Mouse (Mus musculus) CH12.LX (cell line): ENCODE data around the gene Idh2. TPM values are rescaled to one million over a fixed set of nuclear protein-coding genes. Genes with fewer than 3 reads are reported as not detected.

ENCODE experiments used
- DNase-seq: peaks from one replicate; pipeline ENCODE4 v3.0.0-alpha.2; 2013; ENCODE audit errors: extremely low read depth
- H3K27ac ChIP-seq: 2 replicates; pipeline ENCODE4 v1.5.1; 2012; ENCODE audit warnings: low read depth, mild to moderate bottlenecking, control low read depth, moderate library complexity; ENCODE audit not compliant: insufficient read depth
- H3K27me3 ChIP-seq: replicated peaks from 2 replicates; pipeline ENCODE3; 2012; ENCODE audit warnings: inconsistent platforms
- H3K36me3 ChIP-seq, 2 experiments: replicated peaks in 1 of 2; 2 replicates each; pipeline versions ENCODE3 to v1.6.1; 2012; ENCODE audit warnings: inconsistent platforms in 1 of 2, low read length in 1 of 2, mild to moderate bottlenecking in 1 of 2, mixed read lengths in 1 of 2, moderate library complexity in 1 of 2; ENCODE audit not compliant: control insufficient read depth in 1 of 2, insufficient read depth in 1 of 2
- H3K4me1 ChIP-seq, 2 experiments: 2 replicates each; pipeline ENCODE4 v1.6.1; 2012; ENCODE audit warnings: inconsistent platforms in 1 of 2, moderate library complexity in 1 of 2; ENCODE audit not compliant: insufficient read depth in 2 of 2, control insufficient read depth in 1 of 2
- H3K4me2 ChIP-seq: 2 replicates; pipeline ENCODE4 v1.6.1; 2012; ENCODE audit warnings: low read depth, mild to moderate bottlenecking, control low read depth; ENCODE audit not compliant: poor library complexity, insufficient read depth, severe bottlenecking
- H3K4me3 ChIP-seq, 3 experiments: fragments of 150-350 bp in 1 of 3; sonication (generic) in 1 of 3; replicated peaks in 1 of 3; 2 replicates each; pipeline versions ENCODE3 to v1.5.1; 2011 to 2012; ENCODE audit warnings: low read depth in 2 of 3, low read length in 2 of 3, mild to moderate bottlenecking in 2 of 3, moderate library complexity in 2 of 3, control low read depth in 1 of 3, improper control_type of control experiment in 1 of 3, inconsistent platforms in 1 of 3, mixed read lengths in 1 of 3; ENCODE audit not compliant: poor library complexity in 1 of 3
- H3K79me2 ChIP-seq: replicated peaks from 2 replicates; pipeline ENCODE4 v1.6.1; 2012; ENCODE audit warnings: mild to moderate bottlenecking, moderate library complexity; ENCODE audit not compliant: control insufficient read depth, poor library complexity, insufficient read depth, severe bottlenecking; ENCODE audit errors: extremely low read depth
- H3K9ac ChIP-seq: 2 replicates; pipeline ENCODE4 v1.6.1; 2012; ENCODE audit warnings: low read depth, mild to moderate bottlenecking, control low read depth, moderate library complexity; ENCODE audit not compliant: insufficient read depth
- H3K9me3 ChIP-seq: replicated peaks from 2 replicates; pipeline ENCODE3; 2012; ENCODE audit warnings: low read length, inconsistent platforms, mixed read lengths
- BHLHE40 ChIP-seq: IDR thresholded peaks from 2 replicates; pipeline ENCODE4 v1.6.1; 2011; ENCODE audit warnings: mild to moderate bottlenecking, low read depth, low read length, improper control_type of control experiment
- CHD1 ChIP-seq: IDR thresholded peaks from 2 replicates; pipeline ENCODE4 v1.6.1; 2012; ENCODE audit warnings: low read depth, low read length, improper control_type of control experiment, inconsistent platforms
- CTCF ChIP-seq, 2 experiments: IDR thresholded peaks in 1 of 2; conservative IDR thresholded peaks in 1 of 2; 2 replicates each; pipeline ENCODE4 v1.5.1; 2011 to 2012; ENCODE audit warnings: low read depth in 2 of 2, low read length in 2 of 2, improper control_type of control experiment in 1 of 2, inconsistent platforms in 1 of 2, mild to moderate bottlenecking in 1 of 2, moderate library complexity in 1 of 2
- ELF1 ChIP-seq: IDR thresholded peaks from 2 replicates; pipeline ENCODE4 v1.6.1; 2014; ENCODE audit warnings: low read depth, mild to moderate bottlenecking, inconsistent platforms, low read length, improper control_type of control experiment
- EP300 ChIP-seq: IDR thresholded peaks from 2 replicates; pipeline ENCODE4 v1.6.1; 2011; ENCODE audit warnings: low read length, improper control_type of control experiment
- ETS1 ChIP-seq: conservative IDR thresholded peaks from 2 replicates; pipeline ENCODE4 v1.6.1; 2012; ENCODE audit warnings: low read depth, mild to moderate bottlenecking, inconsistent platforms, low read length, improper control_type of control experiment, moderate library complexity
- GABPA ChIP-seq: IDR thresholded peaks from 2 replicates; pipeline ENCODE4 v1.6.1; 2012; ENCODE audit warnings: low read depth, low read length, improper control_type of control experiment, inconsistent platforms; ENCODE audit not compliant: insufficient replicate concordance
- HCFC1 ChIP-seq: IDR thresholded peaks from 2 replicates; pipeline ENCODE4 v1.6.1; 2012; ENCODE audit warnings: low read depth, mild to moderate bottlenecking, inconsistent platforms, low read length, improper control_type of control experiment
- IRF4 ChIP-seq: IDR thresholded peaks from 2 replicates; pipeline ENCODE4 v1.6.1; 2014; ENCODE audit warnings: low read depth, mild to moderate bottlenecking, inconsistent platforms, low read length, improper control_type of control experiment
- JUN ChIP-seq: IDR thresholded peaks from 2 replicates; pipeline ENCODE4 v1.6.1; 2011; ENCODE audit warnings: low read depth, mild to moderate bottlenecking, low read length, improper control_type of control experiment, moderate library complexity; ENCODE audit not compliant: insufficient read depth
- KAT2A ChIP-seq: IDR thresholded peaks from 2 replicates; pipeline ENCODE4 v1.6.1; 2012; ENCODE audit warnings: low read length, improper control_type of control experiment, inconsistent platforms; ENCODE audit not compliant: insufficient replicate concordance
- MAZ ChIP-seq: IDR thresholded peaks from 2 replicates; pipeline ENCODE4 v1.6.1; 2012; ENCODE audit warnings: low read depth, mild to moderate bottlenecking, inconsistent platforms, low read length, improper control_type of control experiment, moderate library complexity
- MEF2A ChIP-seq: IDR thresholded peaks from 2 replicates; pipeline ENCODE4 v1.6.1; 2014; ENCODE audit warnings: low read depth, mild to moderate bottlenecking, inconsistent platforms, low read length, improper control_type of control experiment, borderline replicate concordance
- MYC ChIP-seq: IDR thresholded peaks from 2 replicates; pipeline ENCODE4 v1.6.1; 2011; ENCODE audit warnings: low read depth, mild to moderate bottlenecking, improper control_type of control experiment, low read length
- NRF1 ChIP-seq: IDR thresholded peaks from 2 replicates; pipeline ENCODE4 v1.6.1; 2014; ENCODE audit warnings: low read depth, mild to moderate bottlenecking, inconsistent platforms, low read length, improper control_type of control experiment, moderate library complexity
- POLR2AphosphoS2 ChIP-seq: IDR thresholded peaks from 2 replicates; pipeline ENCODE4 v1.6.1; 2011; ENCODE audit warnings: low read depth, low read length, improper control_type of control experiment
- RAD21 ChIP-seq: IDR thresholded peaks from 2 replicates; pipeline ENCODE4 v1.6.1; 2011; ENCODE audit warnings: low read depth, mild to moderate bottlenecking, low read length, improper control_type of control experiment, moderate library complexity
- RCOR1 ChIP-seq: conservative IDR thresholded peaks from 2 replicates; pipeline ENCODE4 v1.6.1; 2012; ENCODE audit warnings: low read depth, mild to moderate bottlenecking, inconsistent platforms, low read length, improper control_type of control experiment
- SIN3A ChIP-seq: IDR thresholded peaks from 2 replicates; pipeline ENCODE4 v1.6.1; 2012; ENCODE audit warnings: low read length, improper control_type of control experiment, inconsistent platforms
- SMC3 ChIP-seq: IDR thresholded peaks from 2 replicates; pipeline ENCODE4 v1.6.1; 2011; ENCODE audit warnings: low read depth, low read length, improper control_type of control experiment
- TBP ChIP-seq: conservative IDR thresholded peaks from 2 replicates; pipeline ENCODE4 v1.6.1; 2011; ENCODE audit warnings: low read depth, low read length, improper control_type of control experiment
- TCF12 ChIP-seq: IDR thresholded peaks from 2 replicates; pipeline ENCODE4 v1.6.1; 2014; ENCODE audit warnings: low read depth, mild to moderate bottlenecking, inconsistent platforms, low read length, improper control_type of control experiment
- UBTF ChIP-seq: IDR thresholded peaks from 2 replicates; pipeline ENCODE4 v1.6.1; 2012; ENCODE audit warnings: low read depth, mild to moderate bottlenecking, inconsistent platforms, low read length, improper control_type of control experiment, moderate library complexity
- USF1 ChIP-seq: IDR thresholded peaks from 2 replicates; pipeline ENCODE4 v1.6.1; 2014; ENCODE audit warnings: low read depth, mild to moderate bottlenecking, inconsistent platforms, low read length, improper control_type of control experiment
- ZC3H11A ChIP-seq: IDR thresholded peaks from 2 replicates; pipeline ENCODE4 v1.6.1; 2012; ENCODE audit warnings: low read depth, mild to moderate bottlenecking, inconsistent platforms, low read length, improper control_type of control experiment
- ZNF384 ChIP-seq: IDR thresholded peaks from 2 replicates; pipeline ENCODE4 v1.6.1; 2012; ENCODE audit warnings: low read depth, low read length, improper control_type of control experiment, inconsistent platforms
- dilution Hi-C: fragments of 300-500 bp; cut with MboI; formaldehyde crosslinking; loops from 2 replicates; pipeline ENCODE4 v1.14.3; 2020; ENCODE audit warnings: low sequenced_read_pairs; ENCODE audit not compliant: extremely low pct_unique_long_range_greater_than_20kb, extremely low pct_ligation_motif_present
- in situ Hi-C: fragments of 300-500 bp; cut with MboI; formaldehyde crosslinking; loops from 3 replicates; pipeline ENCODE4 v1.14.3; 2019; ENCODE audit warnings: low sequenced_read_pairs, low pct_ligation_motif_present, low pct_unique_long_range_greater_than_20kb, mixed read lengths
- polyA plus RNA-seq: library from polyadenylated mRNA; unstranded; fragments of >175 nt; gene quantifications from 2 replicates; pipeline ENCODE4 v1.2.1, GENCODE M21; 2012; ENCODE audit warnings: low read depth; ENCODE audit not compliant: insufficient read length
- total RNA-seq, 2 experiments: library from RNA; depleted of rRNA; stranded (reverse); fragments of 300-350 nt in 1 of 2; fragments of >200 nt in 1 of 2; gene quantifications; 2 replicates each; pipeline ENCODE4 v1.2.3; 2012 to 2014

Gene Idh2
- total and polyA plus RNA-seq, 3 experiments, result 13.6 to 96.4 (median 21.5) TPM

GRCm38 (mm10) chr7:80140815-80141214 lies 25.6 kb upstream of the Idh2 start:
- Histone ChIP-seq H3K4me1 (peaks cover 23 to 52% of the 10 kb centered on the region in 2 experiments), H3K27ac (no peak overlapping the region), H3K27me3 (no peaks in the 10 kb centered on the region), H3K4me3 (no peak overlapping the region), H3K9ac (0 out of 2 replicates have a peak overlapping the region, but pooled peaks have one; percentile 15), H3K79me2 (no peaks in the 10 kb centered on the region), H3K9me3 (peaks cover 14% of the 10 kb centered on the region), H3K36me3 (no peaks in the 10 kb centered on the region), H3K4me2 (no peak overlapping the region)
- in situ Hi-C loops, result loop anchor here (5.0 to 25.0 kb wide), 3 partner anchors 71 to 446 kb away; partner anchors contain the start of gene Man2a2
- TF ChIP-seq MAZ (peak; percentile 68; the same call in 1 of the 2 replicates), BHLHE40 (no peak; the same call in 1 of the 2 replicates), HCFC1 (no peak; the same call in 1 of the 2 replicates), SMC3 (peak; percentile 97), TBP (no peak), ZC3H11A (peak; percentile 89), SIN3A (peak; percentile 51; the same call in 1 of the 2 replicates), RAD21 (peak; percentile 96), IRF4 (peak; percentile 66), ZNF384 (peak; percentile 69), MYC (0 out of 2 replicates have a peak, but pooled peaks have one; percentile 25), CTCF (conservative IDR thresholded peaks at IDR 0.05 in 1 of 2, IDR thresholded peaks at IDR 0.05 in 1 of 2; ENCODE audit: low read depth in 2 of 2, low read length in 2 of 2) (peak; percentile 46 to 96; a peak in 3 of 4 replicates), GABPA (no peak), ETS1 (no peak), CHD1 (no peak), TCF12 (0 out of 2 replicates have a peak, but pooled peaks have one; percentile 31)
- dilution Hi-C loops, result no loop called here
- peak; percentile 77 for DNase-seq

GRCm38 (mm10) chr7:80138375-80138774 lies 23.2 kb upstream of the Idh2 start:
- Histone ChIP-seq H3K27ac (no peak overlapping the region), H3K4me2 (no peak overlapping the region), H3K9me3 (peaks cover 14% of the 10 kb centered on the region), H3K27me3 (no peaks in the 10 kb centered on the region), H3K36me3 (no peaks in the 10 kb centered on the region), H3K4me1 (peaks cover 14 to 39% of the 10 kb centered on the region in 2 experiments), H3K9ac (no peak overlapping the region), H3K79me2 (no peaks in the 10 kb centered on the region), H3K4me3 (no peak overlapping the region)
- TF ChIP-seq TBP (no peak), CHD1 (no peak), EP300 (no peak), JUN (no peak), SIN3A (no peak), NRF1 (no peak), RCOR1 (no peak), IRF4 (no peak), TCF12 (no peak), USF1 (no peak), MEF2A (no peak), ELF1 (no peak), UBTF (no peak), POLR2AphosphoS2 (no peak), KAT2A (no peak), HCFC1 (no peak), GABPA (no peak), ETS1 (no peak)
- no peak for DNase-seq
- in situ Hi-C loops, result loop anchor here (25.0 kb wide), 1 partner anchor 449 kb away; no protein-coding TSS in a partner anchor
- dilution Hi-C loops, result no loop called here
